Mouse (Mus musculus) right cerebral cortex, postnatal 10 days (tissue): Measurements from ENCODE around the gene Ubr4.
"Not testable (repeated sequence)": the region's sequence is repeated elsewhere in the genome, so short reads cannot be mapped to it uniquely, and the experiment has no call there.

Source experiments
- DNase-seq, 2 experiments: peaks; one replicate each; pipeline ENCODE4 v3.0.0; 2021; ENCODE audit warnings: low spot score in 2 of 2

Ubr4 gene

DNA sequence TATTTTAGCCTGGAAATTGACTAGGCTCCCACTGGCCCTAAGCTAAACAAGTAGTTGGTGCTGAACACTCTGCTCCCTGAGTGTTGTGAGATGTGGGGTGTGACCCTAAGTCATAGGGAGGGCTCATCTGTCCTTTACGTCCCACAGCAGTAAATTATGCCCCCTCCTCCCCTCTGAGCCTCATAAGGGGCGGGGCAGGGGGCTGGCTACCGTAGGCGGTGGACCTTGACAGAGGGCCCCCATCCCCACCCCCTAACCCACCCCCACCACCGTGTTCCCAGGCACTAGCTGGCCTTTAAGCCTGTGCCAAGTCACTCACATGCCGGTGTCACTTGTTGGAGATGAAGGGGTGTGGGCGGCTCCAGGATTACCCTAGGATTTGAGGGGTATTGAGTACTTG is 132.1 kb downstream of the Ubr4 start:
- no peak for DNase-seq

DNA sequence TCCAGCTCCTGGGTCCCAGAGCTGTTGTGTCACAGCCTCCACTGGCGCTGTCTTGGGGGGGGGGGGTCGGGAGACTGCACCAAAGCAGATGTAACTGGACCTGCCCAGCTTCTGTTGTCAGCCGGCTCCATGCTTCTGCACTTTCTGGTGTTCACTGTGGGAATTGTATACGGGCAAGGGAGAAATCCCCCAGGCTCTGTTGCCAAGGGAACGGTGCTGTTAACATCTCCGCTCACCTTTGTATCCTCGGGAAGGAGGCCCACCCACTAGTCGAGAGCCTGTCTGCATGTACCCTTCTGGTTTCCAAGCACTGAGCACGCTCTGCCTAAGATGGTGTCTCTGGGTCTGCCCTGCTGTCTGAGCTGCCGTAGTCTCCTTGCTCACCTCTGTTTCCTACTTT is 134.7 kb downstream of the Ubr4 start:
- DNase-seq = no peak

DNA sequence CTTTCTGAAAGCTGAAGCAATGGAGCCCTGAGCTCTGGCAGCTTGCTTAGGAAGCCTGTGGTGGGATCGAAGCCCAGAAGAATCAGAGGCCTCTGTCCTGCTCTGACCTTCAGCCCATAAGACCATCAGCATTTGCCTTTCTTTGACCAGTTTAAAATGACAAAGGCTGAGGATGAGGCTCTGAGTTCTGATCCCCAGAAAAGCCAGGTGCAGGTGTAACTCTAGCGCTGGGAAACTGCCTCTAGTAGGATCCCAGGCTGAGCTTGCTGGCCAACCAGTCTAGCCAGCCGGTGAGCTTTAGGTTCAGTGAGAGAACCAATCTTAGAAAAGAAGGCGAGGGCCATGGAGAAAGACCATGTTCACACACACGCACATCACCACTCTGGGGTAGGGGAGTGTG is 135.9 kb downstream of the Ubr4 start:
- DNase-seq = no peak

DNA sequence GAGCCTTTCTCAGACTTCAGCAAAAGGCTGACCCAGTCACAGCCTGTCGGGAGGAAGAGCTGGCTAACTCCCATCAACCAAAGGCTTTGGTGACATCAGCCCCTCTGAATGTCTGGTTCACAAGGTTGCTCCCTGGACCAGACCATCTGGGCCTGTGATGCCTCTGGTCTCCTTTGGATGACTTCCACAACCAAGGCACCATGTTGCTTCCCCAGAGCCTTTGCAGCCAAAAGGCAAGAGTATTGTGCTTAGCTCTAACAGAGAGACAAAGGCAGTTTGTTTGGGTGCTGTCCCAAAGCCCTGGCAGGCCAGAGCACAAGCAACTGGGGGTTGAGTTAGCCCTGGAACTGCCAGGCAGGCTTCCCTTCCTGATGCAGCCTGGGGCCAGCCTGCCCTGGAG is 137.5 kb downstream of the Ubr4 start:
- DNase-seq = peak; percentile 60 to 68

DNA sequence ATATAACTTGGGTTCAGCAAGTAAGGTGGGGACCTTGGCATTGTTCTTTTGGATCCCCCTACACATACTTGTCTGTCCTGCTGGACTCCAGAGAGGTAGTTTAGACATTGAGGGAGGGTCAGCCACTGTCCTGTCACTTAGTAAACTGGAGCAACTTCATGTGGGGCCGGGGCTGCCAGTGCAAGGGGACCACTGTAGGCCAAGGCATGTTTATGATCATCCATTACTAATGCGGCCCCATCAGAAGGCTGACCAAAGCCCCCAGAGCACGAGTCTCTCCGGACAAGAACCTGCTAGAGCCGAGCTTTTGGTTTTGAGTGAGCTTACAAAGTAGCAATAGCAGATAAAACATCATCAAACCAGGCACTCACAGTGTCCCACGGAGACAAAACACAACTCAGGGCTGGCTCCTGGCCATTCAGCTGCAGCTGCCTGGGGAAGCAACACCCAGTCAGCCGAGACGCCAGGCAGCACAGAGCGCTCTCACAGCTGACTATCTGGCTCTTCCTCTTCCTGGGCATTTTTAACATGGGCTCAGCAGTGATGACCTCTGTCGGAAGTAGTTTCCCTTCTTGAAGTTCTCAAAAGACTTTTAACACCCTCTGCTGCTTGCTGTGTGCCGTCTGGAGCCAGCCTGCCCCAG is 138.1 kb downstream of the Ubr4 start:
- DNase-seq = peak; percentile 76 to 77

DNA sequence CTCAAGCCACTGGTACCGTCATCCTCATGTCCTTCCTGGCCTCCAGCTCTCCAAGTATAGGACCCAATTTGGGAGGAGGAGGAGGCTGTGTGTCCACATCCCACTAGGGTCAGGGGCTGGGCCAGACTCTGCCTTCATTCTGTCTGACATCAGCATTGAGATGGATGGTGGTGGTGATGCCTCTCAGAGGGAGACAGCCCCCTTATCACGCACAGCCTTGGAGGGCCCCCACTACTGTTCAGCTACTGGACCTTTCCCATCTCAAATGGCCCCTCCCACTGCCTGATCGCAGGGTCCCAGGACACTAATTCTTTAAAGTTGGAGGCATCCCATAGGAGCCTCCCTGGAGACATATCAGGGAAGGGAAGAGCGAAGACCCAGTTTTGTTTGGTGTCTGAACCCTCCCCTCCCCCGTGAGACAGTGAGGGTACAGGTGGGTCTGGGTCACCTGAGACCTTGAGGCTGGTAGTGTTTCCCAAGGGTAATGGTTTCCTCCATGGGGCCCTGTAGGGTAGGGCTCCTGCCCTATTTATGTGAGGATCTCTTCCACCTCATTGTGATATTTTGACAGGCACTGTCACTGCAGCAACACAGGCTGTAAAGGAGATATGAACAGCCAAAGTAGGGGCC is 139.2 kb downstream of the Ubr4 start:
- DNase-seq = no peak

DNA sequence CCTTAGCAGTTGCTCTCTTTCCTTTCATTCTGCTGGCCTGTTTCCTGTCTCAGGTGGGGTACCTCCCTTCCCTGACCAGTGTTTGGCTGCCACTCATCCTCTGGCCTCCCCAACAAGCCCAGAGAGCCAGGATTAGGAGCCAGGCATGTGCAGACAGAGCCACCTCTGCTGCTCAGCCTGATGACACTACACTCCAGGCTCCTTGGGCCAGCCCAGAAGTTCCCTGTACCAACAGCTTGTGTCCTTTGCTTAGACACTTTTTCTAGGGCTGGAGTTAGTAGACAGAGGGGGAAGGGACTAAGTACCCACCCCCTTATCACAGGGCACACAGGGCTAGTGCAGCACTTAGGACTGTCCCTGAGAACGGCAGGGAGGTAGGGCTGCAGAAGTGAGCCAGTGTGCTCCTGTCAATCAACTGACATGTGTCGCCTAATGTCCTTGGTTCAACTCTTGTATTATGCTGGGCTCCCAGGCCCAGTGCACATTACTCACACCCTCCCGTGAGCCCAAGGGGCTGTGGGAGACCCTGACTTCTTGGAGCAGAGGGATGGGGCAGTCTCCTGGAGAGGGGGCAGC is 139.9 kb downstream of the Ubr4 start:
- DNase-seq = no peak

DNA sequence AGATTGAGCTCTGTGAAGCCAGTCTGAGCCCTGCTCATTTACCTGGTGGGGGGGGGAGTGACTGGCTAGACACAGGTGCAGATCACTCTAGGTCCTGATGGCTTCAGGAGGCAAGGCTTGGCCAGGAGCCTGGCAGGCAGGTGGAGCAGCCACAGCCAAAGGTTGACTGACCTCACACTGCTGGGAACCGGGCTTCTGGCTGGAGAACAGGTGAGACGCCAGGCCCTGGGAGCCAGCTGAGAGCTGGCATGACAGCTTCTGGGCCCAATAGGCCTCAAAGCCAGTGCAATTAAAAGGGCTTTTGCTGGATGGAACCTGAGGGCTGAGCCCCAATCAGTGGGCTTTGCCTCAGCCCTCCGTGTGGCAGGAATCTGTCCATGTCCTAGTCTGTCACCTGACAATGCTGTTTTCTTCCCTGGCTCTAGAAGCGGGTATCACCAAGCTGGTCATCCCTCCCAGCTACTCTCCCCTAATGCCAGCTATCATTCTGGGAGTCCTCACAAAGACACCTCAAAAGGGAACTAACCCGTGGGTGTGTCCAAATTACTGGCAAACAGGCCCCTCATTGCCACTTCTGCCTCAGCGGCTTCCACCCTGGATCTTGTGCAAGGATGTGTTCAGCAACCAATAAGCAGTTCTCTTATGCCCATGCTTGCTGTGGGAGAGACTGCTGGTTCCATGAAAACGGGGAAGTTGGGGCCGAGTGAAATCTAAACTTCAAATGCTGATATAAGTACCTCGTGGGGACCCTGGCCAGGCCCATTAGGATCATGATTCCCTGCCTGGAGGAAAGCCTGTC is 141.0 kb downstream of the Ubr4 start:
- DNase-seq = no peak

DNA sequence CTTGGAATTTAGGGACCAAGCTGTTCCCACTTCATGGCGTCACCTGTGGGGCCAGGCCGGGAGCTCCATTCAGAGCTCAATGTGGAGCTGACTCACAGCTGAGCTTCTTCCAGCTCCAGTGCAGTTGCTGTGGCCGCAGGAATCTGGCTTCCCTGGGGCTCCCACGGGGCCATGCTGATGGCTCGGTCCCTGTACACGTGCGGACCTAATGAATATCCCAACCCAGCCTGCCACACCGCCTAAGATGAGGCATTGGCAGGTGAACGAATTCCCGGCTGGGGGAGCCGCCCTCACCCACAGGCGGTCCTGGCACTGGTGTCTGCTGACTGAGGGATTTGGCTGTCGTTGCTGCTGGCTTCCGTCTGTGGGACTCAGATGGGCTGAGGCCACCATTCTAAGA is 148.4 kb downstream of the Ubr4 start:
- DNase-seq = peak in 1 of 2 experiments; percentile 45

DNA sequence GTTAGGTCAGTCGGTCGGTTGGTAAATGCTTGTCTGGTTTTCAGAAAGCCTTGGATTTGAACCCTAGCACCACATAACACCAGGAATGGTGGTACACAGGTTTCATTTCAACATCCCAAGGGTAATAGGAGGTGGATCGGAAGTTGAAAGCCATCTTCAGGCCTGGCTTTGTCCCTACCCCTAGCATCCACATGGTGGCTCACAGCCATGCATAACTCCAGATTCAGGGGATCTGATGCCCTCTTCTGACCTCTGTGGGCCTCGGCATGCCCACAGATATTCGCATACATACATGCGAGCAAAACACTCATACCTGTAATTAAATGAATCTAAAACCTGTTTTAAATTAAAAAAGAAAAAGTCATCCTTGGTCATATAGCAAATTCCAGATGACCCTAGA is 149.3 kb downstream of the Ubr4 start:
- DNase-seq = no peak

DNA sequence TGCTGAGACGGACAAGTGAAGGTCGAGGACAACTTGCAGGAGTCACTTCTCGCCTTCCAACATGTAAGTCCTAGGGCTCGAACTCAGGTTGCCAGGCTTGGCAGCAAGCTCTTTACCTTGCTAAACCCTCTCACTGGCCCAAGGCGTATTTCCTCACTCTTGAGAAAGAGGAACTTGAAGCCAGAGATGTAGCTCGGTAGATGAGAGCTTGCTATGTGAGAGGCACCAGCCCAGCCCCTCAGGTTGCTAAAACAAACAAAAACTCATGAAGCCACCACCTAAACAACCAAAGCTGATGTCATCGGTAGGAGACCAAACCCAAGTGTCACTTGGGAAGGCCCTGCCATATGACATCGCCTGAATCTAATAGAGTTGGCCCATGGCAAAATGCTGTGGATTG is 151.5 kb downstream of the Ubr4 start:
- no peak for DNase-seq

DNA sequence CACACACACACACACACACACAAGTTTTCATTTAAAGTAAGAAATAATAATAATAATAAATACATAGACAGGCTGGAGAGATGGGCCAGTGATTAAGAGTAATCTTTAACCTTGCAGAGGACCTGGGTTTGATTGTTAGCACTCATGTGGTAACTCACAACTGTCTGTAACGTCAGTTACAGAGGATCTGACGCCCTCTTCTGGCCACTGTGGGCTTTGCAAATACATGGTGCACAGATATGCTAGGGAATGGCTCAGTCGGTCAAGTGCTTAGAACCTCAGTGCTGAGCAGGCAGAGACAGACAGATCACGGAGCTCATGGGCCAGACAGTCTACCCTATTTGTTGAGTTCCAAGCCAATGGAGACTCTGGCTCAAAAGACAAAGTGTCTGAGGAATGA is 153.3 kb downstream of the Ubr4 start:
- DNase-seq = no peak

DNA sequence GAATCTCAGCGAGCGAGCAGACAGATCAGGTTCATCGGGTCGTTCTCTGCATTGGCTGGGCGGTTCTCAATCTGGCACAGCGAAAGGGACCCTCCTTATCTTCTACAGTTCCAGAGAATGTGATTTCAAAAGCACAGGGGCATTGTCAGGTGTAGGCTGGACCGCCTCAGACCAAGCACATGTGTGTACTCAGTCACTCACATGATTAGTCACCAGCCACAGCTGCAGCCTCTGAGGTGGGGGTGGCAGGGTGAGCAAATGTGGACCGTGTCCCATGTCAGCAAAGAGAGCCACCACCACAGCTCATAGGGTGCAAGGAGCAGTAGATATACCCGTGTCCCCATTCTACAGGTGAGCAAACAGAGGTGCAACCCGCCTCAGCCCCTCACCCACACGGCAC is 154.3 kb downstream of the Ubr4 start:
- no peak for DNase-seq

DNA sequence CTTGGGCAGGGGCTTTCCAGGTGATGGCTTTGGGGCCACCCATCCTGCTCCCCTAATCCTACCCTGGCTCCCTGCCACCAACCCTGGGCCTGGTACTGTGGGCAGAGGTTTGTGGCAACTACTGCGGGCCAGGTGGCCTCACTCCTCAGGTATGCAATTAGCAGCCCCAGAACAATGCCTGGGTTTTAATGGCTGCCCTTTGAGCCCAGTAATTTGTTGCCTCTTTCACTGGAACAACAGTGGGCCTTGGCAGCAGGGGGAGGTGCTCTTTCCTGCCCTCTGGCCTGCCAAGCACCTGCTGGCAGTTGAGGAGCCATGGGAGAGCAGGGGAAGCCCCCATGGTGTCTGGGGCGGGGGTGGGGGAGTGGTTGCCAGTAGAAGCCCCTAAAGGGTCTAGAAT is 156.7 kb downstream of the Ubr4 start:
- no peak for DNase-seq

DNA sequence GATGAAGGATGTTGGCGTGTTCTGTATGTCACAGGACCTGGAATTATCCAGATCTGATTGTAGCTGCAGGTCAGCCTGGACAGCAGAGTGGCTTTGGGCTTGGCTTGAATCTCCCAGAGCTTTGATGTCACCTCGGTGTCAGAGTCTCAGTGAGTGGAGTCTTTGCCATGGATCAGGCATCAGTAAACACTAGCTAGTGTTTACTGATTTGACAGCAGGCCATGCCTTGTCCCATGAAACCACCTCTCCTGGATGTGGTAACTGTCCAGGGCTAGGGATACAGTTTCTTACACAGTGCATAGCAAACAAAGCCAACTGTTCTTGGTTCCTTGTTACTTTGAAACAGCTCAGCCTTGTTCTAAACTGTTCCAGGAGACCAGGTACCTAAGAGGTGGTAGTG is 159.1 kb downstream of the Ubr4 start:
- DNase-seq = no peak

DNA sequence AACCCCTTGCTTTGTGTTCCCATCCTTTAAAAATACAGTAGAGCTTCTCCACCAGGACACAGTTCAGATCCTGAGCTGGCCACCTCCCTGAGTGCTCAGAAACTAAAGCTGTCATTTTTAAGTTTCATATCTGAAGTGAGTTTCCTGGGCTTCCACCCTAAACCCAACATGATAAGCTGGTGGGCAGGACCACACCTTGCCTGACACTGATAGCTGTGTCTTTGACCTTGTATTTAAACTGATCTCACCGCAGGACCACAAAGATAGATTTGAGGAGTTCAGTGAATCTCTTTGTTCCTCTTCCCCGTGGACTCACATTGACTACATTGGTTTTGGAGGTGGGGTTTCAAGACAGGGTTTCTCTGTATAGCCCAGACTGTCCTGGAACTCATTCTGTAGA is 160.6 kb downstream of the Ubr4 start:
- no peak for DNase-seq

DNA sequence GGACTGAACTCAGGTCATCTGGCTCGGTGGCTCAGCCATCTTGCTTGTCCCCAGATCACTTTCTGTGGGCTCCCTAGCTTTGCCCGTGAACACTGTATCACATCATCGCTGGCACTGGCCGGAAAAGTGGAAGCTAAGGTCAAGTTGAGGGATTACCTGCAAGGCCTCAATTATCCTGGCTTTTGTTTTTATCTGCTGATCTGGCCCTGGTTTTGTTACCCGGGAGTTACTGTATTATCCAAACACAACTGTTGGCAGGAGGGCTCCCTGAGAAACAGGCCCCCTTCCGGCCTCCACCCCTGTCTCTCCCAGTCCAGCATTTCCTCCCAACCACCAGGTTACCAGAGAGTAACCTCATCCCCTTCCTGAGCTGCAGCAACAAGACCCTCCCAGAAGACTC is 166.8 kb downstream of the Ubr4 start:
- DNase-seq = no peak

DNA sequence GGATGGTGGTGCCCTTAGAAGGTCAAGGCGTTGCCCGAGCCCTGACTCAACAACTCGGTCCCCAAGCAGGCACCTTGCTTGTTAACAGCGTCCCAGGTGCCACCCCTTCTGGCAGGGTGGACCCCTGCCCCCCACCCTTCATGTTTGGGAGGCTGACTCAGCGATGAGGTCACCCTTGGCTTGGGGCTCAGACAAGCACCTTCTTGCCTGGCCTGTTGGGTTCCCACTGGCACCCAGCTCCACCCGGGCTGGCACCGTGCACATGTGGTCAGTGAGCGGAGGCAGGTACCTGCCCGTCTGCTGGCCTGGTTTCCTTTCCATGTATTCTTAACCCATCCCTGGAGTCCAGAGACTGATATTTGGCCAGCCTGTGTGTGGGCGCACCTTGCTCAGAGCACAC is 169.5 kb downstream of the Ubr4 start:
- DNase-seq = no peak

DNA sequence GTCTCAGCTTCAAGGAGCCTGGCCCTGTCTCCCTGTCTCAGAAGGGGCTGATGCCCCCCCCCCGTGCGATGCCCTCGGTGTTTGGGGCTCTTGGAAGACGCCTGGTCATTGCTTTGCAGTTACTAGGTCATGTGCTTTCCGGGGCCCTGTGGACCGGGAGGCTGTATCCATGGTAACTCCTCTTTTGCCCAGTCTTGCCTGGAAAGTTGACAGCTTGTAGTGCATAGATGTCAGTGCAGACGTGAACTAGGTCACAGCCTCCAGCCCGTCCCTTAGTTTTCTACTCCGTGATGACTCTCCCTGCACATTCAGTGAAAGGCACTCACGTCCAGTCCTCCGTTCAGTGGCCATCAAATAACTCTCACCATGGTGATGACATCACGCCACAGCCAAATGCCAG is 174.1 kb downstream of the Ubr4 start:
- DNase-seq = peak; percentile 47 to 58

DNA sequence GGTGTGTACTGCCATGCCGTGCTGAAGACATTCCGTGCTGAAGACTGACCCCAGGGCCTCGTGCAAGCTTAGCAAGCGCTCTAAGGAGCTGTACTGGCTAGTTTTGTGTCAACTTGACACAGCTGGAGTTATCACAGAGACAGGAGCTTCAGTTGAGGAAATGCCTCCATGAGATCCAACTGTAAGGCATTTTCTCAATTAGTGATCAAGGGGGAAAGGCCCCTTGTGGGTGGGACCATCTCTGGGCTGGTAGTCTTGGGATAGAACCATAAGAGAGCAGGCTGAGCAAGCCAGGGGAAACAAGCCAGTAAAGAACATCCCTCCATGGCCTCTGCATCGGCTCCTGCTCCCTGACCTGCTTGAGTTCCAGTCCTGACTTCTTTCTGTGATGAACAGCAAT is 177.8 kb downstream of the Ubr4 start, which contains the start of gene Iffo2:
Gene Iffo2, plus strand, starts transcription at position 301 of the 400 bp plus-strand sequence.
- not testable (repeated sequence) for DNase-seq

DNA sequence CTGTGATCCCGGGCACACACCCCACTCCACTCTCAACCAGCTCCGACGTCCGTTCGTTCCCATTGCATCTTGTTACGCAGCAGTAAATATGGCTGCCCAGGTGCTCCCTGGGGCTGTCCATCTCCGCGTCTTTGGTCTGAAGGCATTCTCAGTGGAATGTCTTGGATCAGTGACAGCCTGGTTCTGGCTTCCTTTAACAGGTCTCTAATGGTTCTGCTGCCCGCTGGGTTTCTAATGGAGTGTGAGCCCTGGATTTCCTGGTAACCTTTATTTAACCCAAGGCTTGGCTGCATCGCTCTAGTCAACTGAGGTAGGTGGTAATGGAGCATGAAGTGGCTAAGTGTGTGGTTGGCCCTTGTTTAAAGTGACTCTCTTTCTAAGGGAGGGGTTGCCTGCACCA is 179.7 kb downstream of the Ubr4 start:
- no peak for DNase-seq

DNA sequence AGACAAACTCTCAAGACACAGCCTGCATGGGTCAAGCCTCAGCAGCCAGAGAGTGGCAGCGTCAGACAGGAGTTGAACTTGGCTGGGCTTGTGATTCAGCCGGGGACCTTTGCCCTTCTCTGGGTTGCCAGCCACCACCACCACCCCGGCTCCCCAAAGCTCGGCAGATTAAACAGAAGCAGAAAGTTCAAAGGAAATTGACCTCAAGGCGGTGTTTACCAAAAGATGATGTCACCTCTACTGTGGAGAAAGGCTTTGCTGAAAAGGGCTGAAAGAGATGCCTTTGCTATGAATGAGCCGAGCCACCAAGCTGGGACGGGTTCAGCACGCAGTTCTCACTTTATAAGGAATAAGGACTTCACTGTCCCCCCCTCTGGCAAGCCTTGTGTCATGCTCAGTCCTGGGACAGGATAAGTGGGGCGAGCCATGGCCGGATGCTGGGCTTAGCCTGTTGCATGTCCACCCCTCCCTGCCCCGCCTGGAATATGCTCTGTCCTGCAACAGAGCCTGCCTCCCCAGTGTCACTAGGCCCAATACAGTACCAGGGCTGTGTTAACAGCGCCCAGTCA is 182.8 kb downstream of the Ubr4 start:
- peak; percentile 29 to 32 for DNase-seq
